Mouse (Mus musculus) regulatory T cell (primary cell): Measurements from ENCODE around the gene Fscn1.

Experiments
- in situ Hi-C: fragments of 300-600 bp; cut with MboI, MseI; formaldehyde crosslinking; loops from one replicate; pipeline ENCODE4 v1.15.1; 2025; ENCODE audit warnings: high pct_unique_total_duplicates

The Fscn1 gene

GRCm38 (mm10) chr5:142964650-142965049 is 4.5 kb downstream of the Fscn1 start:
- in situ Hi-C loops: no loop called here

DNA sequence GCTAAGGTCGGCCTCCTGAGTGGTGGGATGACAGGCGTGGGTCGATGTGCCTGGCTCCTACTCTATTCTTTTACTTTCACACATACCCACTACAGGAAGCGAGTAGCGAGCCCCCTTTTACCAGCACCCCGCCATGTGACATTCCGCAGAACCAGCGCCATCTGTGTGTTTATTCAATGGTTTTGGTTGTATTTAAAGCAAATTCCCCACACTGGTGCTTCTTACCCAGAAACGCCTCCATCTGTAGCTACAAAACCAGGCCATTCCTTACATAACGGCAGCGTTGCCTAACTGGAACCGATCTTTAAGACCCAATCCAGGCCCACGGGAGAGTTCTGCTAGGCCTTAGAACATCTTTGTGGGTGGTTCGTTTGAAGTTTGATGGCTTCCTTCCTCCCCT is 8.3 kb downstream of the Fscn1 start:
- in situ Hi-C loops: no loop called here

- in situ Hi-C loops: no loop called here
These were observed 13.8 kb downstream of the Fscn1 start for GRCm38 (mm10) chr5:142973971-142974370.

DNA sequence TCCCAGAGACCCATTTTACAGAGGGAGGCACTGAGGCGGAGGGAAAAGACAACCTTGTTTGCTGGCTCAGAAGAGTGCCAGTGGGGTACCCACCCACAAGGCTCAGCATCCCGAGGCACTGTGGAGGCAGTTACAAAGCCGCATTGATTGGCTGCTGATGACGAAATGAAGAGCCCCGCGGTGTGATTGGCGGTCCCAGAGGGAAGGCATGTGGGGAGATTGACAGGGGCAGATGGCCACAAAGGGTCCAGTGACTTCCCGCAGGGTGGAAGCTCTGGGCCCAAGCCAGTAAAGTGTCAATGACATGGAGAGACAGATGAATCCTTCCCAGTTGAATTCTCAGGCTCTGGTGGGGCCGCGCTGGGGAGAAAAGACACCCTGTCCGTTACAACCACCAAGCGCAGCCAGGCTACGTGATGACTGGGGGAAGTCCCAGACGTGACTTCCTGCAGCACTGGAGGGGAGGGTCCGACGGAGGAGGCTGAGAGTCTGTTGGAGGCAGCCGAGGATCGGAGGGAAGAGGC is 14.5 kb downstream of the Fscn1 start:
- in situ Hi-C loops: no loop called here

- in situ Hi-C loops: no loop called here
These were observed 16.4 kb downstream of the Fscn1 start for GRCm38 (mm10) chr5:142976516-142976915.

DNA sequence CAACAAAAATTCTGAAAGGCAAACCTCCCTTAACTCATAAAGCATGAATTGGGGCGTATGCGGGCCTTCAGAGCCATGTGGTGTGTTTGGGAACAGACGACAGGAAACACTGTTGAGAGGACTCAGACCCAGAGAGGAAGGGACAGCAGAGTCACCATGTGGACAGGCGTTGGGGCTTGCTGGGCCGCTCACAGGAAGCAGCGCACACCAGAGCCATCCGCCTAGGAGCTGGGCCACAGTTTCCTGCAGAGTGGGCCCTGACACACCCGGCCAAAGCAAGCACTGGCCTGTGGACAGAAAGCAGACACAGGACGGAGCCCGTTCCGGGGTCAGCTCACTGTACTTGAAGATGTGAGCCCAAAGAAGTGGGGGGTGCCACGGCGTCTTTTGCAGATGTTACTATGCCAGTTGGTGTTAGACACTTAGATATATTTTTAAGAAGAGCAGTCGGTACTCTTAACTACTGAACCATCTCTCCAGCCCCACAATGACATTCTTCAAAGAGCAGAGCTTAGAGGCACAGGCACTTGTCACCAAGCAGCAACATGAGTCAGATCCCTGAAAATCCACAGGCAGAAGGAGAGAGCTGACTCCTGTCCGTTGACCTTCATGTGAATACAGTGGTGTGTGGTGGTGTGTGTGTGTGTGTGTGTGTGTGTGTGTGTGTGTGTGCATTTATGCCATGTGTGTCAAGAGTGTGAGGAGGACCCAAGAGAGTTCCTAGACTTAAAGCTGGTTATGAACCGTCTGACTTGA is 22.1 kb downstream of the Fscn1 start:
- in situ Hi-C loops: no loop called here

GRCm38 (mm10) chr5:142983174-142983573 is 23.0 kb downstream of the Fscn1 start:
- in situ Hi-C loops: no loop called here

DNA sequence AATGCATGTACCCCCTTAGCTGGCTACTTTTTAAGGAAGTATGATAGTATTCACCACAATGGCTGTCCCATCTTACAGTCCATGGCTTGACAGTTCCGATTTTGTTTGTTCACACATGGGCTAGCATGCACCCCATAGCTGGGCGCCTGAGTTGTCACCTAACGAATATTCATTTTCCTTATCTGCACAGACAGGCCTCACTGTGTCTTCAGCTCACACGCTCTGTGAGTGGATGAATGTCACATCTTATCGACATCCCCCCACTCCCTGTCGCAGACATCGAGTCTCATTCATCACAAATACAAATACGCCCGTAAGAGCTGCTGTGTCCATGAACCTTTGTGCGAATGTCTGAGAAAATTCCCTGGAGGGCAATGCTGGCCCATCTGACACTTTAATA is 24.1 kb downstream of the Fscn1 start:
- in situ Hi-C loops: no loop called here

DNA sequence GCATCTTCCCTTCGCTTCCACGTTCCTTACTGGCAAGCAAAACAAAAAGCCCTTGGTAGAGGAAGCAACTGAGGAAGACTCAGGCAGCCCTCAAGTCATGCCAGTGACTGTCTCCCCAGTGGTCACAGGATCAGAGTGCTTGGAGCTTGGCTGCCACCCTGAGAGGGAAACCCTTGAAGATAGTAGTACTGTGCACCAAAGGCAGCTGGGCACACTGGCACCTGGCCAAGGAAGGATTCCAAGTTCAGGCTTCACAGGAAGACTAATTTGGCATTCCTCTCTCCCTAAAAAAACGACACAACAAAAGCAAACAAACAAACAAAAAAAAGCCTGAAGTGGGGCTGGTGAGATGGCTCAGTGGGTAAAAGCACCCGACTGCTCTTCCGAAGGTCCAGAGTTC is 28.4 kb downstream of the Fscn1 start:
- in situ Hi-C loops: no loop called here

GRCm38 (mm10) chr5:142989167-142989566 is 29.0 kb downstream of the Fscn1 start:
- in situ Hi-C loops: no loop called here

GRCm38 (mm10) chr5:142994746-142995145 is 34.6 kb downstream of the Fscn1 start:
- in situ Hi-C loops: no loop called here

DNA sequence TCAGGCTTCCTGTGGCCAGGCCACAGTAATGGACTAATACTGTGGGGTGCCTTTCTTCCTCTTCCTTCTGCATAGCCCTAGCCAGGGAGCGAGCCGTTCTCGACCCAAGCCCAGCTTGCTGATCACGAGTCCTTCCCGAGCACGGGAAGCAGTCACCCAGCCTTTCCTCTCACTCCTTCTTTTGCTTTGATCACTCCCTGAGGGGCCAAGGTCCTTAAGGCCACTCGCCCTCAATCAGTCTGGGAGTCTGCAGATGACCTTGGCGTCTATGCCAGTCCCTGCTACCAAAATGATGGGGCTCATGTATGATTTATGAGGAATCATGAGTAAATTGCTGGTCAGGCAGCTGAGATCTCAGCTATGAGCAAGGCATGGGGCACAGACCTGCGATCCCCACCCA is 37.4 kb downstream of the Fscn1 start:
- in situ Hi-C loops: no loop called here

DNA sequence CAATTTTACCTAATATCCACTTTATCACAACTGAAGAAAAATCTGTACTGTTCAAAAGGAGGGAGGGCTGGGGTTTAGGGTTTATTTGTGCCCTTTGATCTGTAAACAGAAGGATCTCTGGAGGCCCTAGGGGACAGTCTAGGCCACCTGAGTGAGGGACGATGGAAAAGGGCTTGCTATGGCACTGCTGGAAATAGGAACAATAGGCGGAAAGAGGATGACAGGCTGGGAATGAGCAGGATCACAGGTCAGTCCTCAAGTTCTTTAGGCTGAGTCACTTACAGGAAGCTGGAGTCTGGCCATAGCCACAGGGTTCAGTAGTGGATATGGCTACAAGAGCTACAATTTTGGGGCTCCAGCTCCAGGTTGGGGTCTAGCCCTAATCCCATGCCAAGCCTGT is 38.0 kb downstream of the Fscn1 start:
- in situ Hi-C loops: no loop called here

DNA sequence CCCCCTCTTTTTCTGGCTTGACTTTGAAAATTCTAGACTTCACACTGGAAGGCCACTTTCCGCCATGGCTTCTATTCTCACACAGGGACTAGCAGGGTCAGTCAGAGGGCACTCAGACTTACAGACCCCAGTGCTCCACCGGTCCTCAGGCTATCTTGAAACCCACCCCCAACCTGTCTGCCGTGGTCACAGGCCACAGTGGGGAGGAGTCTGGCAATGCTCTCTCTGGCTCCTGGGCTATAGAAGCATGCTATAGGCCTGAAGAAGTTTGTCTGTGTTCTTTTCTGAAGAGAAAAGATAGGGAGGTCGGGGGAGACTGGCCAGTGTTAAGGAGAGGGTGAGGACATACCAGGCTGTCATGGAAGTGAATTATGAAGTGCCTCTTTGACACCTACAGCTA is 39.9 kb downstream of the Fscn1 start:
- in situ Hi-C loops: no loop called here

DNA sequence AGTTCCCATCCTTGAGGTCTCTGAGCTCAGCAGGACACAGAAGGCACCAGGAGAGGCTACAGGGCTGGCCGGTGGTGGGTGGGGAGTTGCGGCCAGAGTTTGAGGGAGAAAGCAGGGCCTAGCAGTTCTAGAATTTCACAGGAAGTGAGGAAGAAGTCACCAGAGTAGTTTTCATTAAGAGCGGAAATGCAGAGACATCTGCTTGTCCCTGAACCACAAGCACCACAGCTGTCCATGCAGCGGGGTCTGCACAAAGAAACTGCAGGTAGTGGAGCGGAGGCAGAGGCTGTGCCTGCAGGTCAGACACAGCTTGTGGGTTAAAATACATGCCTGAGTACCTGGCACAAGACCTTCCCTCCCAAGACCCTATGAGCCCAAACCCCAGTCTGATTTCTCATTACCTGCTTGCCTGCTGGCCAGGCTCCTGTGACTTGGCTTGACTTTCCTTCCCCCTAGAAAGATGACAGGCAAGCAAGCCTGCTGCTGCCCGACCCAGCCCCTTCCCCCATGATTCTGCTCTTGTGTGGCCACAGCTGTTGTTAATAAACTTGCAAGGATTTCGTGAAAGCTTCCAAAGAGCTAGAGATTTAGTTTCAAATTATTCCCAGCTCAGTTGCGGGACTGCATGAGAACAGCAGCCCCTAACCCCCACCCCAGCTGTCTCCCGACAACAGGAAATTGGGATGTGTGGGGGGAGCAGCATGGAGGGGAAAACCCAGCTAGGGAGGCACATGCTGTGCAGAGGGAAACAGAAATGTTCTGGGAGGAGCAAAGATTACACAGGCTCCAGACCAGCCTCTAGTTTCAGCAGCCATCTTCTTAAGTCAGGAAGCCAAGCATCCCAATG is 40.7 kb downstream of the Fscn1 start:
- in situ Hi-C loops: no loop called here

GRCm38 (mm10) chr5:143009383-143009782 is 49.2 kb downstream of the Fscn1 start:
- in situ Hi-C loops: no loop called here

DNA sequence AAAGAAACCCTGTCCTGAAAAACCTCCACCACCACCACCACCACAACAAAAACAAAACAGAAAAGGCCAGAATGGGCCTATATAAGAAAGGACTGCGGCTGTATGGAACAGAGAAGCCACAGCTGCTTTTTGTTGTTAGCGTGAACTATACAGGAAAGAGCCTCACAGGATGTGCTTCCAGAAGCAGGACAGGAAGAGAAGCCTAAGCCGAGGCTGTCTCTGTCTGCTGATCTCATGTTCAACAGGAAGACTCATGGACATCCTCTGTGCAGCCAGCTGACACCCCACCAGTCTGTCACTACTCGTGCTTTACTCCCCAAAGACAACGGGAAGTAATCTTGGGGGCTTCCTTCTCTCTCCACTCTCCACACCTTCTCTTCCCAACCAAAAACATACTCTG is 57.3 kb downstream of the Fscn1 start:
- in situ Hi-C loops: no loop called here
